Mouse (Mus musculus): ENCODE data around the gene Cblb.

Gene Cblb

GRCm38 (mm10) chr16:52132808-52133490, 101.9 kb downstream of the Cblb start:
- no peak for DNase-seq (ENCODE audit: low spot score in 2 of 2)

- peak; percentile 36 to 56 for DNase-seq (ENCODE audit: low spot score in 2 of 2)
These were observed 103.7 kb downstream of the Cblb start for GRCm38 (mm10) chr16:52134631-52135227.

GRCm38 (mm10) chr16:52135689-52136390, 104.8 kb downstream of the Cblb start:
- no peak for DNase-seq (ENCODE audit: low spot score in 2 of 2)

GRCm38 (mm10) chr16:52143101-52143500, 112.1 kb downstream of the Cblb start:
- no peak for DNase-seq (ENCODE audit: low spot score in 2 of 2)

- DNase-seq (ENCODE audit: low spot score in 2 of 2) = no peak
These were observed 112.8 kb downstream of the Cblb start for GRCm38 (mm10) chr16:52143818-52144217.

GRCm38 (mm10) chr16:52144792-52145191, 113.8 kb downstream of the Cblb start:
- no peak for DNase-seq (ENCODE audit: low spot score in 2 of 2)

- DNase-seq (ENCODE audit: low spot score in 2 of 2) = no peak
These were observed 114.5 kb downstream of the Cblb start for GRCm38 (mm10) chr16:52145552-52145951.

GRCm38 (mm10) chr16:52146976-52147696, 116.1 kb downstream of the Cblb start:
- DNase-seq (ENCODE audit: low spot score in 2 of 2) = no peak

GRCm38 (mm10) chr16:52148041-52148440, 117.0 kb downstream of the Cblb start:
- DNase-seq (ENCODE audit: low spot score in 2 of 2) = no peak

GRCm38 (mm10) chr16:52149135-52149769, 118.2 kb downstream of the Cblb start:
- no peak for DNase-seq (ENCODE audit: low spot score in 2 of 2)

- no peak for DNase-seq (ENCODE audit: low spot score in 2 of 2)
These were observed 124.1 kb downstream of the Cblb start for GRCm38 (mm10) chr16:52155030-52155696.

- no peak for DNase-seq (ENCODE audit: low spot score in 2 of 2)
These were observed 129.0 kb downstream of the Cblb start for GRCm38 (mm10) chr16:52159958-52160504.

GRCm38 (mm10) chr16:52164246-52164645, 133.2 kb downstream of the Cblb start:
- no peak for DNase-seq (ENCODE audit: low spot score in 2 of 2)

GRCm38 (mm10) chr16:52173253-52173652, 142.2 kb downstream of the Cblb start:
- no peak for DNase-seq (ENCODE audit: low spot score in 2 of 2)

GRCm38 (mm10) chr16:52179839-52180238, 148.8 kb downstream of the Cblb start:
- no peak for DNase-seq (ENCODE audit: low spot score in 2 of 2)

GRCm38 (mm10) chr16:52182057-52182456, 151.0 kb downstream of the Cblb start:
- no peak for DNase-seq (ENCODE audit: low spot score in 2 of 2)

- DNase-seq (ENCODE audit: low spot score in 2 of 2) = no peak
These were observed 153.3 kb downstream of the Cblb start for GRCm38 (mm10) chr16:52184350-52184749.

- DNase-seq (ENCODE audit: low spot score in 2 of 2) = no peak
These were observed 155.7 kb downstream of the Cblb start for GRCm38 (mm10) chr16:52186731-52187130.

- no peak for DNase-seq (ENCODE audit: low spot score in 2 of 2)
These were observed 158.1 kb downstream of the Cblb start for GRCm38 (mm10) chr16:52189103-52189502.

- no peak for DNase-seq (ENCODE audit: low spot score in 2 of 2)
These were observed 159.7 kb downstream of the Cblb start for GRCm38 (mm10) chr16:52190714-52191113.

- DNase-seq (ENCODE audit: low spot score in 2 of 2) = no peak
These were observed 163.0 kb downstream of the Cblb start for GRCm38 (mm10) chr16:52194040-52194439.
